8 mouse cellular contexts compared by ENCODE assay signal in the genomic region with DNA sequence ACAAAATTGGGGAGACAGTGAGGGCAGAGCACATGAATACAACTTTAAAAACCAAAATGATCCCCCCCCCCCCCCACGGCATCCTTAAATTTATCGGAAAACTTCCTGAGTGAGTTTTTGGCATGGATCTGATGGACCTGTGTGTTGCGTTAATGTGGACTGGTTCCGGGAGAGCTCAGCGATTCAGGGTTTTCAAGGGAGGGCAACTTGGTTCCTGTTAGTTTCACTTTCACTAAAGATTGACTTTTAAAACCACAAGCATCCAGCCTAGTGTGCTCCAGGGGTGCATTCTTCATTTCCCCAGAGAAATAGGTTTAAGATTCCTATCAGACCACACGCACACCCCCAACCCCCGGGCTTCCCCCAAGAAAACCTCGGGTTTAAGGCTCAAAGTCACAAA. TPM values are rescaled to one million over a fixed set of nuclear protein-coding genes. Genes with fewer than 3 reads are reported as not detected.
DNase-seq lines count a peak whose midpoint lies in the region; ATAC-seq and TF ChIP-seq lines count a peak whose summit lies in the region.

No protein-coding gene starts in this region.

- H3K9me3 ChIP-seq in erythroblast, embryonic 14.5 days (ENCODE audit: control insufficient read depth, low read length) = no peaks in the 10 kb centered on the region; the same call in 1 of the 2 replicates
- H3K9me3 ChIP-seq in embryonic facial prominence, embryonic 11.5 days (replicated peaks; ENCODE audit: control insufficient read depth, low read length) = no peaks in the 10 kb centered on the region
- no peaks in the 10 kb centered on the region for H3K9me3 ChIP-seq in hindbrain, embryonic 14.5 days (ENCODE audit: control insufficient read depth, low read length)
- no peaks in the 10 kb centered on the region for H3K9me3 ChIP-seq in liver, embryonic 14.5 days (ENCODE audit: control insufficient read depth, low read length)
- no peaks in the 10 kb centered on the region for H3K9me3 ChIP-seq in neural tube, embryonic 14.5 days (ENCODE audit: control insufficient read depth, low read length)

- ATAC-seq in erythroblast, adult 5-6 weeks (replicated peaks; ENCODE audit: low FRiP score, poor library complexity, severe bottlenecking) = no peak
- ATAC-seq in embryonic facial prominence, embryonic 11.5 days (replicated peaks; ENCODE audit: insufficient number of reproducible peaks, low FRiP score, low TSS enrichment, low read depth) = no peak
- ATAC-seq in hindbrain, embryonic 14.5 days (ENCODE audit: low FRiP score) = no peak
- no peak for ATAC-seq in liver, embryonic 14.5 days (ENCODE audit: insufficient read depth)
- ATAC-seq in neural tube, embryonic 14.5 days (ENCODE audit: low read depth) = no peak

- DNase-seq in embryonic facial prominence, embryonic 11.5 days (ENCODE audit: low spot score) = peak; percentile 44
- DNase-seq in hindbrain, embryonic 14.5 days (ENCODE audit: low spot score) = no peak
- no peak for DNase-seq in liver, embryonic 14.5 days (ENCODE audit: low read depth in 3 of 3, low spot score in 3 of 3)
- no peak for DNase-seq in ovary, postnatal 36 days (ENCODE audit: low spot score)
- no peak for DNase-seq in spleen, postnatal 10 days (ENCODE audit: low spot score in 2 of 2)

- H3K4me3 ChIP-seq in erythroblast, embryonic 14.5 days (replicated peaks) = peak overlapping the region; percentile 50
- H3K4me3 ChIP-seq in embryonic facial prominence, embryonic 11.5 days (ENCODE audit: low read depth, low read length) = peak overlapping the region; percentile 81
- peak overlapping the region; percentile 77 for H3K4me3 ChIP-seq in hindbrain, embryonic 14.5 days (replicated peaks; ENCODE audit: low read length)
- H3K4me3 ChIP-seq in liver, embryonic 14.5 days (ENCODE audit: insufficient read depth in 1 of 2, low read depth in 2 of 2, low read length in 2 of 2) = peak overlapping the region; percentile 42 to 51
- peak overlapping the region; percentile 70; the same call in 1 of the 2 replicates for H3K4me3 ChIP-seq in neural tube, embryonic 14.5 days (ENCODE audit: low read depth, low read length)

- H3K27ac ChIP-seq in embryonic facial prominence, embryonic 11.5 days (replicated peaks; ENCODE audit: low read depth, low read length) = no peak overlapping the region
- H3K27ac ChIP-seq in hindbrain, embryonic 14.5 days = no peak overlapping the region
- H3K27ac ChIP-seq in liver, embryonic 14.5 days = no peak overlapping the region
- H3K27ac ChIP-seq in neural tube, embryonic 14.5 days (ENCODE audit: low read depth, low read length) = no peak overlapping the region; the same call in 1 of the 2 replicates

- no peaks in the 10 kb centered on the region; the same call in none of the 2 replicates for H3K4me1 ChIP-seq in erythroblast, embryonic 14.5 days (ENCODE audit: control insufficient read depth)
- H3K4me1 ChIP-seq in embryonic facial prominence, embryonic 11.5 days (ENCODE audit: control insufficient read depth, insufficient read depth, low read length) = no peaks in the 10 kb centered on the region; the same call in 1 of the 2 replicates
- peaks cover 16% of the 10 kb centered on the region for H3K4me1 ChIP-seq in hindbrain, embryonic 14.5 days (replicated peaks; ENCODE audit: control insufficient read depth, insufficient read depth, low read length)
- H3K4me1 ChIP-seq in liver, embryonic 14.5 days (replicated peaks; ENCODE audit: control insufficient read depth in 2 of 2, insufficient read depth in 2 of 2, low read length in 1 of 2) = peaks cover 0 to 2% of the 10 kb centered on the region in 2 experiments; a peak in 1 of 4 replicates
- 0 out of 2 replicates have a peak, but pooled peaks cover 4% of the 10 kb centered on the region for H3K4me1 ChIP-seq in neural tube, embryonic 14.5 days (ENCODE audit: control insufficient read depth, insufficient read depth, low read length)

- no peaks in the 10 kb centered on the region for H3K36me3 ChIP-seq in erythroblast, embryonic 14.5 days (ENCODE audit: control insufficient read depth)
- H3K36me3 ChIP-seq in embryonic facial prominence, embryonic 11.5 days (replicated peaks; ENCODE audit: control insufficient read depth, insufficient read depth, low read depth, low read length) = no peaks in the 10 kb centered on the region
- H3K36me3 ChIP-seq in hindbrain, embryonic 14.5 days (replicated peaks; ENCODE audit: control insufficient read depth, insufficient read depth) = no peaks in the 10 kb centered on the region
- H3K36me3 ChIP-seq in liver, embryonic 14.5 days (replicated peaks; ENCODE audit: control insufficient read depth, insufficient read depth, low read depth) = no peaks in the 10 kb centered on the region
- no peaks in the 10 kb centered on the region for H3K36me3 ChIP-seq in neural tube, embryonic 14.5 days (ENCODE audit: control insufficient read depth, insufficient read depth, low read length)

- 30% methylated on average over 8 of the region's 8 CpGs for WGBS in embryonic facial prominence, embryonic 11.5 days
- WGBS in hindbrain, embryonic 14.5 days = 55% methylated on average over 8 of the region's 8 CpGs
- WGBS in liver, embryonic 14.5 days (ENCODE audit: insufficient replicate concordance) = 5% methylated on average over 8 of the region's 8 CpGs
- 65% methylated on average over 8 of the region's 8 CpGs for WGBS in neural tube, embryonic 14.5 days

- TF ChIP-seq CTCF in liver, embryonic 14.5 days (IDR thresholded peaks at IDR 0.05; ENCODE audit: low read depth) = no peak

- no peak for TF ChIP-seq EP300 in liver, embryonic 14.5 days (IDR thresholded peaks at IDR 0.05; ENCODE audit: low read depth)

- H3K9ac ChIP-seq in embryonic facial prominence, embryonic 11.5 days (replicated peaks; ENCODE audit: low read length) = peak overlapping the region; percentile 89
- peak overlapping the region; percentile 91 for H3K9ac ChIP-seq in hindbrain, embryonic 14.5 days
- H3K9ac ChIP-seq in liver, embryonic 14.5 days (replicated peaks) = no peak overlapping the region
- no peak overlapping the region for H3K9ac ChIP-seq in neural tube, embryonic 14.5 days (replicated peaks; ENCODE audit: low read depth, low read length)

- peaks cover 66% of the 10 kb centered on the region for H3K27me3 ChIP-seq in erythroblast, embryonic 14.5 days (ENCODE audit: control insufficient read depth)
- no peaks in the 10 kb centered on the region; the same call in 1 of the 2 replicates for H3K27me3 ChIP-seq in embryonic facial prominence, embryonic 11.5 days (ENCODE audit: control insufficient read depth, insufficient read depth, low read length)
- H3K27me3 ChIP-seq in hindbrain, embryonic 14.5 days (ENCODE audit: control insufficient read depth, insufficient read depth, low read length) = 0 out of 2 replicates have a peak, but pooled peaks cover 8% of the 10 kb centered on the region
- peaks cover 34% of the 10 kb centered on the region for H3K27me3 ChIP-seq in liver, embryonic 14.5 days (ENCODE audit: control insufficient read depth, insufficient read depth, low read length)
- no peaks in the 10 kb centered on the region for H3K27me3 ChIP-seq in neural tube, embryonic 14.5 days (ENCODE audit: control insufficient read depth, insufficient read depth, low read length)

- H3K4me2 ChIP-seq in embryonic facial prominence, embryonic 11.5 days (ENCODE audit: low read depth, low read length) = peak overlapping the region; percentile 93
- peak overlapping the region; percentile 66 for H3K4me2 ChIP-seq in hindbrain, embryonic 14.5 days (replicated peaks)
- H3K4me2 ChIP-seq in liver, embryonic 14.5 days (ENCODE audit: low read depth) = peak overlapping the region; percentile 77
- H3K4me2 ChIP-seq in neural tube, embryonic 14.5 days (ENCODE audit: low read depth, low read length) = peak overlapping the region; percentile 78

RNA-seq across cellular contexts. Expression of gene Amigo2, which starts 1.2 kb away (rescaled TPM):
- polyA plus RNA-seq in erythroblast, embryonic 14.5 days (2012) = not detected in 2 replicates
- 0.42 TPM in 1 of 2 replicates, not detected in the other for total RNA-seq in erythroblast, adult 5-6 weeks (2015; ENCODE audit: low replicate concordance)
- 0.42 and 0.85 TPM in 2 replicates for total RNA-seq in erythroblast, adult 5-6 weeks (2017; ENCODE audit: low replicate concordance)
- polyA plus RNA-seq in embryonic facial prominence, embryonic 11.5 days (2014; fragmentation: Nextera tagmentation; extraction: Ambion mirVana) = 5.9 TPM in 2 replicates
- 11.5 and 12.2 TPM in 2 replicates for polyA plus RNA-seq in hindbrain, embryonic 14.5 days (2014; fragmentation: Nextera tagmentation; extraction: Ambion mirVana)
- polyA plus RNA-seq in liver, embryonic 14.5 days (2012; rRNA removed) = 0.34 and 0.36 TPM in 2 replicates
- 0.63 and 1.0 TPM in 2 replicates for polyA plus RNA-seq in liver, embryonic 14.5 days (2014; fragmentation: Nextera tagmentation; extraction: Ambion mirVana)
- 7.3 and 8.5 TPM in 2 replicates for polyA plus RNA-seq in neural tube, embryonic 14.5 days (2014; fragmentation: Nextera tagmentation; extraction: Ambion mirVana)

RNA-seq across cellular contexts. Expression of gene Pced1b, which starts 1.4 kb away (rescaled TPM):
- 1.0 and 1.2 TPM in 2 replicates for polyA plus RNA-seq in erythroblast, embryonic 14.5 days (2012)
- total RNA-seq in erythroblast, adult 5-6 weeks (2015; ENCODE audit: low replicate concordance) = 11.3 and 19.4 TPM in 2 replicates
- total RNA-seq in erythroblast, adult 5-6 weeks (2017; ENCODE audit: low replicate concordance) = 6.0 and 17.7 TPM in 2 replicates
- polyA plus RNA-seq in embryonic facial prominence, embryonic 11.5 days (2014; fragmentation: Nextera tagmentation; extraction: Ambion mirVana) = 3.0 and 4.3 TPM in 2 replicates
- 4.7 and 5.8 TPM in 2 replicates for polyA plus RNA-seq in hindbrain, embryonic 14.5 days (2014; fragmentation: Nextera tagmentation; extraction: Ambion mirVana)
- 7.8 and 8.2 TPM in 2 replicates for polyA plus RNA-seq in liver, embryonic 14.5 days (2012; rRNA removed)
- polyA plus RNA-seq in liver, embryonic 14.5 days (2014; fragmentation: Nextera tagmentation; extraction: Ambion mirVana) = 5.7 TPM in 2 replicates
- 5.5 and 6.7 TPM in 2 replicates for polyA plus RNA-seq in neural tube, embryonic 14.5 days (2014; fragmentation: Nextera tagmentation; extraction: Ambion mirVana)

Comparison
In these comparisons a context has a peak if more than half of its experiments do, and no peak if none do; other contexts are left out.
1. H3K9ac ChIP-seq: peak in embryonic facial prominence, embryonic 11.5 days (single experiment) and hindbrain, embryonic 14.5 days (single experiment); none in liver, embryonic 14.5 days (single experiment) and neural tube, embryonic 14.5 days (single experiment).
2. Peak in every context shown above with its lines, with median percentiles within 50 percentile points of each other: H3K4me3 ChIP-seq and H3K4me2 ChIP-seq.